Mouse (Mus musculus): ENCODE measurements at regions not wholly inside any gene's neighbourhood (a gene's known extent, or its start where the extent isn't known, plus 50 kb on each side); places are given as distances from the start of the nearest gene placed in this dataset.
A peak's percentile ranks its signal among the peaks of the same experiment; 100 is the strongest.
"Not testable (repeated sequence)": the region's sequence is repeated elsewhere in the genome, so short reads cannot be mapped to it uniquely, and the experiment has no call there.

GRCm38 (mm10) chr17:66206074-66206473 lies 82.8 kb downstream of the Ddx11 start:
- no peak for DNase-seq (ENCODE audit: low read depth, low spot score)

GRCm38 (mm10) chr17:66207653-66208497 lies 84.6 kb downstream of the Ddx11 start:
- not testable (repeated sequence) for DNase-seq (ENCODE audit: low read depth, low spot score)

GRCm38 (mm10) chr17:66208803-66209515 lies 85.6 kb downstream of the Ddx11 start:
- not testable (repeated sequence) for DNase-seq (ENCODE audit: low read depth, low spot score)

GRCm38 (mm10) chr17:66211561-66211960 lies 88.2 kb downstream of the Ddx11 start:
- no peak for DNase-seq (ENCODE audit: low read depth, low spot score)

- no peak for DNase-seq (ENCODE audit: low read depth, low spot score)
These were observed 89.3 kb downstream of the Ddx11 start for GRCm38 (mm10) chr17:66212616-66213015.

GRCm38 (mm10) chr17:66218321-66218720 lies 95.0 kb downstream of the Ddx11 start:
- no peak for DNase-seq (ENCODE audit: low read depth, low spot score)

- no peak for DNase-seq (ENCODE audit: low read depth, low spot score)
These were observed 96.5 kb downstream of the Ddx11 start for GRCm38 (mm10) chr17:66219669-66220435.

GRCm38 (mm10) chr17:66221256-66221655 lies 97.9 kb downstream of the Ddx11 start:
- peak; percentile 70 for DNase-seq (ENCODE audit: low read depth, low spot score)

GRCm38 (mm10) chr17:66223711-66224110 lies 100.4 kb downstream of the Ddx11 start:
- no peak for DNase-seq (ENCODE audit: low read depth, low spot score)

GRCm38 (mm10) chr17:66224241-66224640 lies 100.9 kb downstream of the Ddx11 start:
- no peak for DNase-seq (ENCODE audit: low read depth, low spot score)

GRCm38 (mm10) chr17:66232391-66232790 lies 109.1 kb downstream of the Ddx11 start:
- no peak for DNase-seq (ENCODE audit: low read depth, low spot score)

GRCm38 (mm10) chr17:66232891-66233421 lies 109.6 kb downstream of the Ddx11 start:
- DNase-seq (ENCODE audit: low read depth, low spot score) = no peak

- no peak for DNase-seq (ENCODE audit: low read depth, low spot score)
These were observed 110.2 kb downstream of the Ddx11 start for GRCm38 (mm10) chr17:66233451-66233951.

- no peak for DNase-seq (ENCODE audit: low read depth, low spot score)
These were observed 111.1 kb downstream of the Ddx11 start for GRCm38 (mm10) chr17:66234432-66234831.

GRCm38 (mm10) chr17:66235096-66235805 lies 111.9 kb downstream of the Ddx11 start:
- peak; percentile 77 for DNase-seq (ENCODE audit: low read depth, low spot score)

GRCm38 (mm10) chr17:66235806-66236335 lies 112.6 kb downstream of the Ddx11 start:
- DNase-seq (ENCODE audit: low read depth, low spot score) = no peak

- DNase-seq (ENCODE audit: low read depth, low spot score) = peak; percentile 16
These were observed 118.7 kb downstream of the Ddx11 start for GRCm38 (mm10) chr17:66241868-66242622.

- DNase-seq (ENCODE audit: low read depth, low spot score) = no peak
These were observed 120.9 kb downstream of the Ddx11 start for GRCm38 (mm10) chr17:66244183-66244582.

- no peak for DNase-seq (ENCODE audit: low read depth, low spot score)
These were observed 122.8 kb downstream of the Ddx11 start for GRCm38 (mm10) chr17:66246031-66246534.

- DNase-seq (ENCODE audit: low read depth, low spot score) = no peak
These were observed 128.2 kb downstream of the Ddx11 start for GRCm38 (mm10) chr17:66251495-66251894.

All from embryo, embryonic 11.5 days (tissue).